Mouse (Mus musculus): ENCODE data around the gene Ift20. TPM values are rescaled to one million over a fixed set of nuclear protein-coding genes. Genes with fewer than 3 reads are reported as not detected.
A peak's percentile ranks its signal among the peaks of the same experiment; 100 is the strongest.

Ift20 gene
- total and polyA plus RNA-seq, 3 experiments = 37.6 to 40.6 (median 39.4) TPM

DNA sequence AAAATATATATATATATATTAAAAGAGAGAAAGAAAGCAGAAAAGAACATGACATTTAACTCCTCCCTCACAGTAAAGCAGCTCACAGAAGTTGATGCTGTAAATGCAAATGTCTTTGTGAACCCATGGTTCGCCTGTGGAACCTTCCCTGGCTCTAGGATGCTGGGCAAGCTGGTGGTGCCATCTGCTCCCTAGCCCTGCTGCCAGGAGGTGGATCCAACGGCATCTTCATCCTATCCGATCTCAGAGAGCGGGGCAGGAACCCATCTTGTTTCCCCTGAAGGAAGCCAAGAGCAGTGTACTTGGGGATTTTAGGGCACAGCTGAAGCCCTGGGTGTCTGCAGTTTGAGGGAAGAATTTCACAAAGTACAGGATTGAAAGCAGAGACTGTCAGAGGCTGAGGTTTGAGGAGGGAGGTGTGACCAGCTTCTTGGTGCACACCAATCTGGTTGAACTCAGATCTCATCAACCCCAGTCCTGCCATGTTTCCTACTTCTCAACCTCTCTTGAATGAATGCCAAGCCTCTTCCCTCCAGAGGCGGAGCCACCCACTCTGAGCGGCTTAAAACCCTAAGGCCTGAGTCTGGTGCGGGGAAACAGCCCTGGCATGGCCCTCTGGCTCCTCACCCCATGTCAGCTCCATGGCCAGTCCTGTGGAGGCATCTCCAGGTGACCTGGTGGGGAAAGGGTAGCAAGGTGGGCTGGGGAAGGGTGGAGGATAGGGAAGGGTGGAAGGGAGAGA is 33.1 kb upstream of the Ift20 start, which contains the start of gene Sebox:
Sebox (plus strand) TSS at position 539 of the 742 bp plus-strand sequence.
- Histone ChIP-seq H3K27ac (no peak within 1 kb of the TSS), H3K27me3 (ENCODE audit: control insufficient read depth, insufficient read depth, low read length) (no peaks in the 10 kb centered on the region), H3K79me2 (replicated peaks; ENCODE audit: control insufficient read depth, insufficient read depth, low read length) (no peaks in the 10 kb centered on the region), H3K4me1 (ENCODE audit: control insufficient read depth, insufficient read depth, low read length) (no peaks in the 10 kb centered on the region), H3K9ac (ENCODE audit: low read depth, low read length) (no peak within 1 kb of the TSS), H3K36me3 (ENCODE audit: control insufficient read depth, insufficient read depth, low read length) (no peaks in the 10 kb centered on the region), H3K4me3 (no peak within 1 kb of the TSS)
- TF ChIP-seq EP300 (IDR thresholded peaks at IDR 0.05; ENCODE audit: insufficient read depth, low read depth, low read length) = no peak
- no peak for TF ChIP-seq CTCF (IDR thresholded peaks at IDR 0.05)
- TF ChIP-seq POLR2A (IDR thresholded peaks at IDR 0.05; ENCODE audit: insufficient read depth, low read depth, low read length) = no peak
- intact Hi-C loops (cut with DNase I) = no loop called here
- DNase-seq = no peak
- 57% methylated on average over 7 of the region's 7 CpGs for WGBS

DNA sequence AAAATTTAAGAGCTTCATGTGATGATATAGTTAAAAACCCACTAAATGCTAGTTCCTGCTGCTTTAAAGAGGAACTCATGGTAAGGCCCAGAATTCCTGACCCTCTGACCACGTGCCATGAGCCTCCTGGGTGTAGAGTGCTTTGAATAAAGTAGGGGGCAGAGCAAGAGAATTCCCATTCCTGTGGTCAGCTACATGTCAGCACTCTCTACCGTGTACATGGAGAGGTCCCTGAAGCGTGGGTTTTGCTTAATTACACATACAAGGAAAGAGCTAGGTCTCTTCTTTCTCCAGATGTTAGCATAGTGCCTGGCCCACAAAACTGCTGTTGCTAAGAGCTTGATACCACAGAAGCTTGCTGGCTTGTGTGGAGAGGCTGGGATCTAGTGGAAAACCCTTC is 30.7 kb upstream of the Ift20 start:
- intact Hi-C loops (cut with DNase I) = no loop called here
- Histone ChIP-seq H3K4me1 (ENCODE audit: control insufficient read depth, insufficient read depth, low read length) (no peaks in the 10 kb centered on the region), H3K79me2 (replicated peaks; ENCODE audit: control insufficient read depth, insufficient read depth, low read length) (no peaks in the 10 kb centered on the region), H3K9ac (ENCODE audit: low read depth, low read length) (no peak overlapping the region), H3K4me3 (no peak overlapping the region), H3K27me3 (ENCODE audit: control insufficient read depth, insufficient read depth, low read length) (no peaks in the 10 kb centered on the region), H3K27ac (no peak overlapping the region), H3K36me3 (ENCODE audit: control insufficient read depth, insufficient read depth, low read length) (no peaks in the 10 kb centered on the region)
- no peak for TF ChIP-seq POLR2A (IDR thresholded peaks at IDR 0.05; ENCODE audit: insufficient read depth, low read depth, low read length)
- no peak for TF ChIP-seq EP300 (IDR thresholded peaks at IDR 0.05; ENCODE audit: insufficient read depth, low read depth, low read length)
- TF ChIP-seq CTCF (IDR thresholded peaks at IDR 0.05) = no peak
- WGBS = 73% methylated on average over 3 of the region's 3 CpGs
- no peak for DNase-seq

GRCm38 (mm10) chr11:78509148-78509547 is 27.0 kb upstream of the Ift20 start:
- no peaks in the 10 kb centered on the region for H3K79me2 ChIP-seq (replicated peaks; ENCODE audit: control insufficient read depth, insufficient read depth, low read length)
- H3K4me3 ChIP-seq = no peak overlapping the region
- no peaks in the 10 kb centered on the region for H3K4me1 ChIP-seq (ENCODE audit: control insufficient read depth, insufficient read depth, low read length)
- H3K36me3 ChIP-seq (ENCODE audit: control insufficient read depth, insufficient read depth, low read length) = no peaks in the 10 kb centered on the region; the same call in 1 of the 2 replicates
- TF ChIP-seq EP300 (IDR thresholded peaks at IDR 0.05; ENCODE audit: insufficient read depth, low read depth, low read length) (no peak), POLR2A (IDR thresholded peaks at IDR 0.05; ENCODE audit: insufficient read depth, low read depth, low read length) (no peak), CTCF (IDR thresholded peaks at IDR 0.05) (peak; percentile 61)
- H3K27ac ChIP-seq = no peak overlapping the region
- DNase-seq = no peak
- no peak overlapping the region for H3K9ac ChIP-seq (ENCODE audit: low read depth, low read length)
- 87% methylated on average over 5 of the region's 5 CpGs for WGBS
- intact Hi-C loops (cut with DNase I) = no loop called here
- H3K27me3 ChIP-seq (ENCODE audit: control insufficient read depth, insufficient read depth, low read length) = no peaks in the 10 kb centered on the region

DNA sequence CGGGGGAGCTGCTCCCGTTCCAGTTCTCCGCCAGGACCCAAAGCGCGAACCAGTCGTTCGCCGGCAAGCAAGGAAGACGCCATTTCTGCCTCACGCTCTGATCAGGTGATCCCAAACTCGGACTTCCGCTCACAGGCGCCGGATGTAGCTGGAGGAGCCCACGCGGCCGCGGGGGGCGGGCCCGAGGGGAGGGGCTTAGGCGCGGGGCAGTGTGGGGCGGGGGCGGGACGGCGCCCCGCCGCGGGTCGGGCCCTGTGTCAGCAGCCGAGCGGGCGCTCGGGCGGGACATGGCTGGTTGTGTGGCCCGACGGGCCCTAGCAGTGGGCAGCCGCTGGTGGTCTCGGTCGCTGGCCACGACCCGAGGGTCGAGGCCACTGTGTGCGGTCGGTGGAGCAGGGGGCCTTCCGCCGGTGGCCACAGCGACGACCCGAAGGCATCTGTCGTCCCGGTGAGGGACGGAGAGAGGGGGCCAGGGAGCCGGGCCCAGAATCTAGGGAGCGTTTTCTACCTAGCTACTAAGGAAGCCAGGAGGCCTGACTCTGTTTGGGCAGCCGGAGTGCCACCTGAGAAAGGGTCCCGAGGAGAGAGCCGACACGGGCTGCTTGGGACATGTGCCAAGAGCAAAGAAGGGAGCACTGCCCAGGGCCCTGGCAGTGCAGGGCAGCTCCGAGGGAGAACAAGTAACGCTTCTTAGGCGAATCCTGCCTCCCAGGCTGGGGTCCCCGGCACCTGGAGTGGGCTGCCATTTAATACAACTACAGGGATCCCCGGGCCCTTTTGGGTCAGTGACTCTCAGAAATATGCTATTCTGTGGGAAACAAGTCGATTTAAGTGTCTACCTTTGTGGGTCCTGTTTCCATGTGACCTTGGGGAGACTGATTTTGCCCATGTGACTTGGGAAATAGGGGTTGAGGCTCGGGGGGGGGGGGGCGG is 23.9 kb upstream of the Ift20 start, which contains the start of the genes Tmem199 and Poldip2:
Tmem199 (minus strand) TSS at position 148 of the 933 bp plus-strand sequence.
Poldip2 (plus strand) TSS at position 169 of the 933 bp plus-strand sequence.
- Histone ChIP-seq H3K4me1 (ENCODE audit: control insufficient read depth, insufficient read depth, low read length) (no peaks in the 10 kb centered on the region), H3K79me2 (replicated peaks; ENCODE audit: control insufficient read depth, insufficient read depth, low read length) (no peaks in the 10 kb centered on the region), H3K9ac (ENCODE audit: low read depth, low read length) (peak within 1 kb of the TSS; percentile 87), H3K4me3 (peak within 1 kb of the TSS; percentile 96), H3K36me3 (ENCODE audit: control insufficient read depth, insufficient read depth, low read length) (no peaks in the 10 kb centered on the region; the same call in 1 of the 2 replicates), H3K27ac (peak within 1 kb of the TSS; percentile 93), H3K27me3 (ENCODE audit: control insufficient read depth, insufficient read depth, low read length) (no peaks in the 10 kb centered on the region)
- TF ChIP-seq POLR2A (IDR thresholded peaks at IDR 0.05; ENCODE audit: insufficient read depth, low read depth, low read length) = peak; percentile 87
- TF ChIP-seq EP300 (IDR thresholded peaks at IDR 0.05; ENCODE audit: insufficient read depth, low read depth, low read length) = no peak
- TF ChIP-seq CTCF (IDR thresholded peaks at IDR 0.05) = no peak
- WGBS = under 1% methylated on average over 67 of the region's 67 CpGs
- peak; percentile 91 to 92 for DNase-seq
- intact Hi-C loops (cut with DNase I) = loop anchor here (1.0 kb wide), 1 partner anchor 24 kb away; the partner anchor contains the start of genes Ift20 and Tnfaip1

- Histone ChIP-seq H3K79me2 (replicated peaks; ENCODE audit: control insufficient read depth, insufficient read depth, low read length) (no peaks in the 10 kb centered on the region), H3K4me1 (ENCODE audit: control insufficient read depth, insufficient read depth, low read length) (no peaks in the 10 kb centered on the region), H3K36me3 (ENCODE audit: control insufficient read depth, insufficient read depth, low read length) (no peaks in the 10 kb centered on the region; the same call in 1 of the 2 replicates), H3K9ac (ENCODE audit: low read depth, low read length) (no peak overlapping the region), H3K4me3 (peak overlapping the region; percentile 96; the same call in 1 of the 2 replicates), H3K27ac (no peak overlapping the region), H3K27me3 (ENCODE audit: control insufficient read depth, insufficient read depth, low read length) (no peaks in the 10 kb centered on the region)
- WGBS = 68% methylated on average over 3 of the region's 3 CpGs
- intact Hi-C loops (cut with DNase I) = no loop called here
- TF ChIP-seq CTCF (IDR thresholded peaks at IDR 0.05) (no peak), EP300 (IDR thresholded peaks at IDR 0.05; ENCODE audit: insufficient read depth, low read depth, low read length) (no peak), POLR2A (IDR thresholded peaks at IDR 0.05; ENCODE audit: insufficient read depth, low read depth, low read length) (no peak)
- DNase-seq = no peak
Measured at GRCm38 (mm10) chr11:78513106-78513790, 22.9 kb upstream of the Ift20 start.

Data from heart, adult 2 months (tissue).